Mouse (Mus musculus) natural killer cell, adult 2 months (primary cell): Measurements from ENCODE around the gene Adtrp.

ENCODE experiments used
- DNase-seq, 2 experiments: peaks; one replicate each; pipeline ENCODE4 v3.0.0; 2022; ENCODE audit warnings: low spot score in 2 of 2

Adtrp gene

GRCm38 (mm10) chr13:41847516-41848126 is at the start of gene Adtrp:
Gene Adtrp, minus strand, starts transcription at chr13:41847684.
- no peak for DNase-seq

GRCm38 (mm10) chr13:41892016-41892415 is 44.5 kb upstream of the Adtrp start:
- no peak for DNase-seq

- no peak for DNase-seq
Measured at GRCm38 (mm10) chr13:41890618-41891017, 43.1 kb upstream of the Adtrp start.

GRCm38 (mm10) chr13:41890111-41890600 is 42.7 kb upstream of the Adtrp start:
- no peak for DNase-seq

GRCm38 (mm10) chr13:41888644-41889043 is 41.2 kb upstream of the Adtrp start:
- DNase-seq = no peak

GRCm38 (mm10) chr13:41886120-41886519 is 38.6 kb upstream of the Adtrp start:
- no peak for DNase-seq

- DNase-seq = peak in 1 of 2 experiments; percentile 56
Measured at GRCm38 (mm10) chr13:41883665-41884291, 36.3 kb upstream of the Adtrp start.

- DNase-seq = no peak
Measured at GRCm38 (mm10) chr13:41881201-41881600, 33.7 kb upstream of the Adtrp start.

- DNase-seq = no peak
Measured at GRCm38 (mm10) chr13:41880525-41880924, 33.0 kb upstream of the Adtrp start.

GRCm38 (mm10) chr13:41872686-41873085 is 25.2 kb upstream of the Adtrp start:
- DNase-seq = no peak

GRCm38 (mm10) chr13:41872161-41872562 is 24.7 kb upstream of the Adtrp start:
- DNase-seq = no peak

- DNase-seq = no peak
Measured at GRCm38 (mm10) chr13:41867533-41867932, 20.0 kb upstream of the Adtrp start.

GRCm38 (mm10) chr13:41865575-41865974 is 18.1 kb upstream of the Adtrp start:
- no peak for DNase-seq

- DNase-seq = no peak
Measured at GRCm38 (mm10) chr13:41865071-41865470, 17.6 kb upstream of the Adtrp start.

GRCm38 (mm10) chr13:41860603-41861405 is 13.3 kb upstream of the Adtrp start:
- DNase-seq = no peak

- DNase-seq = no peak
Measured at GRCm38 (mm10) chr13:41855206-41856185, 8.0 kb upstream of the Adtrp start.

GRCm38 (mm10) chr13:41850727-41851378 is 3.4 kb upstream of the Adtrp start:
- no peak for DNase-seq

- DNase-seq = no peak
Measured at GRCm38 (mm10) chr13:41846516-41846915, 968 bp downstream of the Adtrp start.

GRCm38 (mm10) chr13:41845013-41845412 is 2.5 kb downstream of the Adtrp start:
- no peak for DNase-seq

GRCm38 (mm10) chr13:41844071-41844470 is 3.4 kb downstream of the Adtrp start:
- DNase-seq = no peak

GRCm38 (mm10) chr13:41833614-41834139 is 13.8 kb downstream of the Adtrp start:
- no peak for DNase-seq
